Mouse (Mus musculus) adrenal gland, adult (tissue): ENCODE measurements at regions not wholly inside any gene's neighbourhood (a gene's known extent, or its start where the extent isn't known, plus 50 kb on each side); places are given as distances from the start of the nearest gene placed in this dataset.
A peak's percentile ranks its signal among the peaks of the same experiment; 100 is the strongest.

Experiments used
- DNase-seq, 2 experiments: peaks; one replicate each; pipeline ENCODE4 v3.0.0; 2022 to 2023; ENCODE audit warnings: low spot score in 1 of 2; ENCODE audit not compliant: inconsistent age in 2 of 2

GRCm38 (mm10) chr5:50570701-50571100, 511.9 kb upstream of the Adgra3 start:
- DNase-seq = no peak

- no peak for DNase-seq
Observed at GRCm38 (mm10) chr5:50551125-50551524, 492.3 kb upstream of the Adgra3 start.

- DNase-seq = no peak
Observed at GRCm38 (mm10) chr5:50512539-50512938, 453.7 kb upstream of the Adgra3 start.

- DNase-seq = no peak
Observed at GRCm38 (mm10) chr5:50509696-50510421, 451.1 kb upstream of the Adgra3 start.

- DNase-seq = no peak
Observed at GRCm38 (mm10) chr5:50490223-50490622, 431.4 kb upstream of the Adgra3 start.

GRCm38 (mm10) chr5:50476985-50477384, 418.2 kb upstream of the Adgra3 start:
- DNase-seq = peak; percentile 18 to 80

GRCm38 (mm10) chr5:50461491-50461890, 402.7 kb upstream of the Adgra3 start:
- no peak for DNase-seq

GRCm38 (mm10) chr5:50457621-50458020, 398.8 kb upstream of the Adgra3 start:
- DNase-seq = no peak

- DNase-seq = no peak
Observed at GRCm38 (mm10) chr5:50454387-50454786, 395.6 kb upstream of the Adgra3 start.

- no peak for DNase-seq
Observed at GRCm38 (mm10) chr5:50406923-50407322, 348.1 kb upstream of the Adgra3 start.

GRCm38 (mm10) chr5:50406520-50406919, 347.7 kb upstream of the Adgra3 start:
- no peak for DNase-seq
